Mouse (Mus musculus): ENCODE data around the gene Zfp637. TPM values are rescaled to one million over a fixed set of nuclear protein-coding genes. Genes with fewer than 3 reads are reported as not detected.

Zfp637 gene
- polyA plus RNA-seq, 1 experiment = 25.5 TPM

- no peak for DNase-seq
- Histone ChIP-seq H3K27ac (ENCODE audit: control insufficient read depth, insufficient read depth, low read length) (no peak overlapping the region), H3K4me3 (ENCODE audit: control insufficient read depth, insufficient read depth, low read length) (no peak overlapping the region), H3K4me1 (replicated peaks; ENCODE audit: control insufficient read depth, insufficient read depth, low read length) (no peaks in the 10 kb centered on the region), H3K36me3 (ENCODE audit: control insufficient read depth, insufficient read depth, low read length) (no peaks in the 10 kb centered on the region), H3K27me3 (ENCODE audit: control insufficient read depth, insufficient read depth, low read length) (no peaks in the 10 kb centered on the region)
- 88% methylated on average over 4 of the region's 4 CpGs for WGBS
- TF ChIP-seq CTCF (IDR thresholded peaks at IDR 0.05; ENCODE audit: borderline replicate concordance, control insufficient read depth, extremely low read depth, insufficient read depth, low read length, poor library complexity) (no peak), POLR2A (IDR thresholded peaks at IDR 0.05; ENCODE audit: control insufficient read depth, extremely low read depth, insufficient read depth, low read length, poor library complexity) (no peak)
Observed at GRCm38 (mm10) chr6:117810717-117811116, 30.3 kb upstream of the Zfp637 start.

- Histone ChIP-seq H3K4me3 (ENCODE audit: control insufficient read depth, insufficient read depth, low read length) (no peak overlapping the region), H3K4me1 (replicated peaks; ENCODE audit: control insufficient read depth, insufficient read depth, low read length) (no peaks in the 10 kb centered on the region), H3K27me3 (ENCODE audit: control insufficient read depth, insufficient read depth, low read length) (no peaks in the 10 kb centered on the region), H3K36me3 (ENCODE audit: control insufficient read depth, insufficient read depth, low read length) (no peaks in the 10 kb centered on the region), H3K27ac (ENCODE audit: control insufficient read depth, insufficient read depth, low read length) (no peak overlapping the region)
- WGBS = 89% methylated on average over 5 of the region's 5 CpGs
- no peak for DNase-seq
- TF ChIP-seq POLR2A (IDR thresholded peaks at IDR 0.05; ENCODE audit: control insufficient read depth, extremely low read depth, insufficient read depth, low read length, poor library complexity) (no peak), CTCF (IDR thresholded peaks at IDR 0.05; ENCODE audit: borderline replicate concordance, control insufficient read depth, extremely low read depth, insufficient read depth, low read length, poor library complexity) (no peak)
Observed at GRCm38 (mm10) chr6:117811256-117811655, 29.7 kb upstream of the Zfp637 start.

- TF ChIP-seq POLR2A (IDR thresholded peaks at IDR 0.05; ENCODE audit: control insufficient read depth, extremely low read depth, insufficient read depth, low read length, poor library complexity) = no peak
- no peak for TF ChIP-seq CTCF (IDR thresholded peaks at IDR 0.05; ENCODE audit: borderline replicate concordance, control insufficient read depth, extremely low read depth, insufficient read depth, low read length, poor library complexity)
- no peaks in the 10 kb centered on the region for H3K36me3 ChIP-seq (ENCODE audit: control insufficient read depth, insufficient read depth, low read length)
- H3K4me1 ChIP-seq (replicated peaks; ENCODE audit: control insufficient read depth, insufficient read depth, low read length) = no peaks in the 10 kb centered on the region
- no peak overlapping the region for H3K27ac ChIP-seq (ENCODE audit: control insufficient read depth, insufficient read depth, low read length)
- DNase-seq = no peak
- H3K4me3 ChIP-seq (ENCODE audit: control insufficient read depth, insufficient read depth, low read length) = no peak overlapping the region
- H3K27me3 ChIP-seq (ENCODE audit: control insufficient read depth, insufficient read depth, low read length) = no peaks in the 10 kb centered on the region
Observed at GRCm38 (mm10) chr6:117814681-117815080, 26.3 kb upstream of the Zfp637 start.

- DNase-seq = no peak
- Histone ChIP-seq H3K27me3 (ENCODE audit: control insufficient read depth, insufficient read depth, low read length) (no peaks in the 10 kb centered on the region), H3K4me1 (replicated peaks; ENCODE audit: control insufficient read depth, insufficient read depth, low read length) (no peaks in the 10 kb centered on the region), H3K36me3 (ENCODE audit: control insufficient read depth, insufficient read depth, low read length) (no peaks in the 10 kb centered on the region), H3K4me3 (ENCODE audit: control insufficient read depth, insufficient read depth, low read length) (no peak overlapping the region), H3K27ac (ENCODE audit: control insufficient read depth, insufficient read depth, low read length) (no peak overlapping the region)
- 34% methylated on average over 5 of the region's 5 CpGs for WGBS
- no peak for TF ChIP-seq CTCF (IDR thresholded peaks at IDR 0.05; ENCODE audit: borderline replicate concordance, control insufficient read depth, extremely low read depth, insufficient read depth, low read length, poor library complexity)
- no peak for TF ChIP-seq POLR2A (IDR thresholded peaks at IDR 0.05; ENCODE audit: control insufficient read depth, extremely low read depth, insufficient read depth, low read length, poor library complexity)
Observed at GRCm38 (mm10) chr6:117817108-117817541, 23.9 kb upstream of the Zfp637 start.

- Histone ChIP-seq H3K4me1 (replicated peaks; ENCODE audit: control insufficient read depth, insufficient read depth, low read length) (no peaks in the 10 kb centered on the region), H3K4me3 (ENCODE audit: control insufficient read depth, insufficient read depth, low read length) (no peak overlapping the region), H3K36me3 (ENCODE audit: control insufficient read depth, insufficient read depth, low read length) (no peaks in the 10 kb centered on the region), H3K27me3 (ENCODE audit: control insufficient read depth, insufficient read depth, low read length) (no peaks in the 10 kb centered on the region), H3K27ac (ENCODE audit: control insufficient read depth, insufficient read depth, low read length) (no peak overlapping the region)
- no peak for DNase-seq
- 89% methylated on average over 14 of the region's 14 CpGs for WGBS
- TF ChIP-seq CTCF (IDR thresholded peaks at IDR 0.05; ENCODE audit: borderline replicate concordance, control insufficient read depth, extremely low read depth, insufficient read depth, low read length, poor library complexity) = no peak
- TF ChIP-seq POLR2A (IDR thresholded peaks at IDR 0.05; ENCODE audit: control insufficient read depth, extremely low read depth, insufficient read depth, low read length, poor library complexity) = no peak
Observed at GRCm38 (mm10) chr6:117820327-117820726, 20.7 kb upstream of the Zfp637 start.

- H3K27ac ChIP-seq (ENCODE audit: control insufficient read depth, insufficient read depth, low read length) = no peak overlapping the region
- H3K36me3 ChIP-seq (ENCODE audit: control insufficient read depth, insufficient read depth, low read length) = no peaks in the 10 kb centered on the region
- no peak overlapping the region for H3K4me3 ChIP-seq (ENCODE audit: control insufficient read depth, insufficient read depth, low read length)
- peak; percentile 43; the same call in 1 of the 2 replicates for TF ChIP-seq CTCF (IDR thresholded peaks at IDR 0.05; ENCODE audit: borderline replicate concordance, control insufficient read depth, extremely low read depth, insufficient read depth, low read length, poor library complexity)
- TF ChIP-seq POLR2A (IDR thresholded peaks at IDR 0.05; ENCODE audit: control insufficient read depth, extremely low read depth, insufficient read depth, low read length, poor library complexity) = no peak
- H3K27me3 ChIP-seq (ENCODE audit: control insufficient read depth, insufficient read depth, low read length) = no peaks in the 10 kb centered on the region
- peak; percentile 50 for DNase-seq
- WGBS = 16% methylated on average over 4 of the region's 4 CpGs
- H3K4me1 ChIP-seq (replicated peaks; ENCODE audit: control insufficient read depth, insufficient read depth, low read length) = no peaks in the 10 kb centered on the region
Observed at GRCm38 (mm10) chr6:117825369-117825768, 15.6 kb upstream of the Zfp637 start.

GRCm38 (mm10) chr6:117828273-117828672, 12.7 kb upstream of the Zfp637 start:
- WGBS = 19% methylated on average over 9 of the region's 9 CpGs
- Histone ChIP-seq H3K27ac (ENCODE audit: control insufficient read depth, insufficient read depth, low read length) (no peak overlapping the region), H3K4me1 (replicated peaks; ENCODE audit: control insufficient read depth, insufficient read depth, low read length) (no peaks in the 10 kb centered on the region), H3K27me3 (ENCODE audit: control insufficient read depth, insufficient read depth, low read length) (no peaks in the 10 kb centered on the region), H3K36me3 (ENCODE audit: control insufficient read depth, insufficient read depth, low read length) (no peaks in the 10 kb centered on the region), H3K4me3 (ENCODE audit: control insufficient read depth, insufficient read depth, low read length) (no peak overlapping the region)
- TF ChIP-seq CTCF (IDR thresholded peaks at IDR 0.05; ENCODE audit: borderline replicate concordance, control insufficient read depth, extremely low read depth, insufficient read depth, low read length, poor library complexity) = peak; percentile 77; the same call in 1 of the 2 replicates
- TF ChIP-seq POLR2A (IDR thresholded peaks at IDR 0.05; ENCODE audit: control insufficient read depth, extremely low read depth, insufficient read depth, low read length, poor library complexity) = no peak
- DNase-seq = peak; percentile 46

Data from thymus, adult 2 months (tissue).